Mouse (Mus musculus): ENCODE results near the gene Sap30l.
"Not testable (repeated sequence)": the region's sequence is repeated elsewhere in the genome, so short reads cannot be mapped to it uniquely, and the experiment has no call there.

The Sap30l gene

GRCm38 (mm10) chr11:57831861-57832260 lies 30.4 kb downstream of the Sap30l start:
- DNase-seq (ENCODE audit: low read depth, low spot score): no peak

- no peak for DNase-seq (ENCODE audit: low read depth, low spot score)
These were observed 31.2 kb downstream of the Sap30l start, which contains the start of gene Hand1 for GRCm38 (mm10) chr11:57832552-57833201. TSS of gene Hand1 (minus strand) at chr11:57832818.

GRCm38 (mm10) chr11:57833296-57833977 lies 32.0 kb downstream of the Sap30l start:
- DNase-seq (ENCODE audit: low read depth, low spot score): no peak

- DNase-seq (ENCODE audit: low read depth, low spot score): no peak
These were observed 32.6 kb downstream of the Sap30l start for GRCm38 (mm10) chr11:57834031-57834430.

- no peak for DNase-seq (ENCODE audit: low read depth, low spot score)
These were observed 33.9 kb downstream of the Sap30l start for GRCm38 (mm10) chr11:57835331-57835730.

- DNase-seq (ENCODE audit: low read depth, low spot score): no peak
These were observed 34.5 kb downstream of the Sap30l start for GRCm38 (mm10) chr11:57835931-57836330.

- DNase-seq (ENCODE audit: low read depth, low spot score): no peak
These were observed 35.0 kb downstream of the Sap30l start for GRCm38 (mm10) chr11:57836401-57836800.

GRCm38 (mm10) chr11:57836872-57837680 lies 35.6 kb downstream of the Sap30l start:
- no peak for DNase-seq (ENCODE audit: low read depth, low spot score)

GRCm38 (mm10) chr11:57837861-57838680 lies 36.6 kb downstream of the Sap30l start:
- no peak for DNase-seq (ENCODE audit: low read depth, low spot score)

GRCm38 (mm10) chr11:57840986-57841385 lies 39.5 kb downstream of the Sap30l start:
- no peak for DNase-seq (ENCODE audit: low read depth, low spot score)

GRCm38 (mm10) chr11:57841391-57841790 lies 40.0 kb downstream of the Sap30l start:
- DNase-seq (ENCODE audit: low read depth, low spot score): no peak

- not testable (repeated sequence) for DNase-seq (ENCODE audit: low read depth, low spot score)
These were observed 45.3 kb downstream of the Sap30l start for GRCm38 (mm10) chr11:57846421-57847363.

- DNase-seq (ENCODE audit: low read depth, low spot score): no peak
These were observed 46.0 kb downstream of the Sap30l start for GRCm38 (mm10) chr11:57847396-57847795.

- DNase-seq (ENCODE audit: low read depth, low spot score): no peak
These were observed 48.9 kb downstream of the Sap30l start for GRCm38 (mm10) chr11:57850298-57850697.

- DNase-seq (ENCODE audit: low read depth, low spot score): no peak
These were observed 49.5 kb downstream of the Sap30l start for GRCm38 (mm10) chr11:57850931-57851330.

- no peak for DNase-seq (ENCODE audit: low read depth, low spot score)
These were observed 52.1 kb downstream of the Sap30l start for GRCm38 (mm10) chr11:57853571-57853970.

- DNase-seq (ENCODE audit: low read depth, low spot score): no peak
These were observed 56.3 kb downstream of the Sap30l start for GRCm38 (mm10) chr11:57857709-57858108.

All from c-Kit-negative CD71-positive TER-119-positive erythroid progenitor cells, embryonic 14.5 days (primary cell).